Mouse (Mus musculus): ENCODE data around the gene Cacnb1.

Cacnb1 gene

DNA sequence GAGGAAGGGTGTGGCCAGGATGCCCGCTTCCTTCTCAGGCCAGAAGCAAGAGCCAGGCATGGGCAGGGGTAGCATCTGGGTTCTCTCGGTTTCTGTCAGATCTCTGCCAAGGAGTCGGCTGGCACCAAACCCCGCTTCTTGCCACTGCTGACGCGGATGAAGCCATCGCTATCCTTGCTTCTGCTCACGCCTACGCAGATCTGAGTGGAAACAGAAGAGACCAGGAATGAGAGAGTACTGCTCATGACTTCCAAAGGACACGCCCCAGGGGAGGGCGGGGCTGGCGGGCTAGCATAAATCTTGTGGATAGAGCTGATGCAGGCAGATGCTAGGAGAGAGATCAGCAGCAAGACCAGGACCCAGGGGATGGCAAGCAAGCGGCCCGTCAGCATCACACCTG, 15.0 kb upstream of the Cacnb1 start:
- DNase-seq = no peak

DNA sequence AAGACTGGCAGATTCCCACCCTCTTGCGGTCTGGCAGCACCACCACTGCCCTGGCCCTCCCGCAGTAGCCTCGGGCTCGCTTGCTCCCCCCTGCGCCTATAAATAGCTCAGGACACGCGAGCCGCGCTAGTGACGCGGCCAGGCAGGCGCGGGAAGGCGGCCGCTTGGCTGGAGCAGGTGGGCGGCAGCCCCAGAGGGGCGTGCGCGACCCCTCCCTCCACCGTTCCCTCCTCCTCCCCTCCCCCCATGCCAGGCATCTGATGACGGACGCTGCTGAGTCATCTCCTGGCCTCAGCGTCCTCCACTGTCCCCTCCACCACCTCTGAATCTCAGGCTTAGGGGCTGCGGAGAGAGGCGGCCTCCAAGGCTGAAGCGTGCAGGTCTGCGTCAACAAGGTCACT, 13.1 kb upstream of the Cacnb1 start:
- no peak for DNase-seq

DNA sequence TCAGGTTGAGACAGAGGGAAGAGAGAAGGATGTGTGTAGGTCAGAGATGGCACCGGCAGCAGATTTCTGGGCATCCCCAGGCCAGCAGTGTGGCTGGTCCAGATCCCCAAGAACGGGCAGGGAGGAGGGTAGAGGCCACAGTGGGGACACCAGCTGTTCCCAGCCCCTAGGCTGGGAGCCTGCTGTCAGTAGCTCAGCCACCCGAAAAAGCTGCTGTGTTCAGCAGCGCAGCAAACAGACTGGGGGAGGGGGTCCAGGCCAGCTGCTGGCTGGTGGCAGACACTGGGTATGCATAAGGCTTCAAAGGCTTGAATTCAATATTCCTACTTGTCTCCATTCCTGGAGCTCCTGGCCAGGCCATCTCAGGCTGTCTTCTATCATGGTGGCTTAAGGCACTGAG, 12.0 kb upstream of the Cacnb1 start:
- DNase-seq = no peak

DNA sequence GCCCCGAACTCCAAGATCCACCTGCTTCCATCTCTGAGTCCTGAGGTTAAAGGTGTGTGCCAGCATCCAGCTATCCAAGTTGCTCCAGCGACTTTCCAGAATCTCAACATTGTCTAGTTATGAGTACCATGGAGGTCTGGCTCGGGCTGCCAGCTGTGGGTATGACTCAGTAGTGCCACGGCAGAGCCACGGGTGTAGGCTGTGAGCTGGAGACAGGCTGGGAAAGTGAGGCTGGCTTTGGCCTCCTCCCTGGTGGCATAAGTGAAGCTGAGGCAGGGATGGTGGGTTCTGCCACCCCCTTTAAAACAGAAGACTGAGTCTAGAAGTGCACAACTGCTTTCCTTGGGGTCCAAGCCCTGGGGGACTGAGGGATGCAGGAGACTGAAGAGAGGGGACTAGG, 11.2 kb upstream of the Cacnb1 start:
- no peak for DNase-seq

DNA sequence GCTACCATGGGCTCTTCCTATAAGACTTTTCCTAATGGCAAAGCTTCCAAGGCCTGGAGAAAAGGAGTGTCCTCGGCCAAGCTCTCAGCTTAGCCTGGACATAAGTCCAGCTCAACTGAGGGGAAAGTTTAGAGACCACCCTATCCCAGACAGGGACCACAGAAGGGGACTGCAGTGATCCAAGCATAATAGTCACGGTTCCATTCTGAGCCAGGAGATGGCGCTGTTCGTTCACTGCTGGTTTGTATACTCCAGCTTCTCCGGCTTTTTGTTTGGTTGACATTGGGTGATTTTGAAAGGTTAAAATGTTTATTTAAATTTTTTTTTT, 8.6 kb upstream of the Cacnb1 start:
- DNase-seq = peak; percentile 44

DNA sequence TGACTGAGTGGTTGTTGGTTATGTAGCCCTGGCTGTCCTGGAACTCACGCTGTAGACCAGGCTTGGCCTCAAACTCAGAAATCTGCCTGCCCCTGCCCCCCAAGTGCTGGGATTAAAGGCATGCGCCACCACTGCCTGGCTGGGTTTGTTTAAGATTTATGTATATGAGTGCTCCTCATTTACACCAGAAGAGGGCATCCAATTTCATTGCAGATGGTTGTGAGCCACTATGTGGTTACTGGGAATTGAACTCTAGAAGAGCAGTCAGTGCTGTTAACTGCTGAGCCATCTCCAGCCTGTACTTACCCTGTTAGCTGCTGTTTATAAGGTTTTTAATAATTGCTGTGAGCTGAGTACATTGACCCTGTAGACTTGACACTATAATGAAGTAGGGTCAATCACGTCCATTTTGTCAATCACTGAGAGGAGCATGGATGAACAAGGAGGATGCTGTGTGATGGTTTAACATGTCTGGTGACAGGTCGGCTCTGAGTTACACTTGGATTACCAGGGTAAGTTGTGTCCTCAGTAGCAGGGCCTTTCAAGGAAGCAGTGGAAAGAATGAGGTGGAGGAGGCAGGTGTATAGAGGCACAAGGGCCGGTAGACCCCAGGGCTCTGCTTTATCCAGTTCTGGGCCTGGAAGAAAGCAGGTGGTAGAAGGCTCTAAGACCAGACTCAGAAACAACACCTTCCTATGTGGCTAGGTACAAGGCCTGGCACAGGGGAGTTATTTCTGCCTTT, 8.0 kb upstream of the Cacnb1 start:
- no peak for DNase-seq

DNA sequence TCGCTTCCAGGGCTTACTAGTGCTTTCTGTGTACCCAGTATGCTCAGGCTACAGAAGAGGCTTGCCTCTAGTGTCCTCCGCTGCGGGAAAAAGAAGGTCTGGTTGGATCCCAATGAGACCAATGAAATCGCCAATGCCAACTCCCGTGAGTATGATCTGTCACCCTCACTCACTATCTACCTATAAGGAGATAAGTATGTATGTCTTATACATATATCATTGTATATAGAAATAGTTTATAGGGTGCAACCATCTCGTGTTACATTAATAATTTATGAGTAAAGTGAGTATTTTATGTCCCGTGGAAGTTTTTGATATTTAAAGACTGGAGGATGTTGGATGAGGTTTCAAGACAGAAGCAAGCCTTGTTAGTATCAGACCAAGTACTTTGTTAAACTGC, 5.0 kb upstream of the Cacnb1 start:
- no peak for DNase-seq

DNA sequence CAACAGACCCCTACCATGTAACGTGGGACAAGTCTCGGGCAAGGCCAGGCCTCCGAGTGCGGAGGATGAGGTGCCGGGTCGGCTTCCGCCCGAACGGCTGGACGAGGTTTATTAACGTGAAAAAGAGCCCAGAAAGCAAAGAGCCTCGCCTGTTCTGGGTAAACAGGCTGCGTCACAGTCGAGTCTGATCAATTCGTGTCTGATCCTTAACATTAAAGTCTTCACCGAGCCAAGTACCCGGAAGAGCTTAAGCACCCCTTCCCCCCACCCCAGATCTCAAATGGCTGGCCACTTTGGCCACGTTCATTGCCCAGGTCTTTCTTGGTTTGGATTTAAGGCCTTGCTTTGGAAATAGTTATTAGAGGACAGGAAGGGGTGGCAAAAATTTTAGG, 4.5 kb upstream of the Cacnb1 start:
- DNase-seq = no peak

DNA sequence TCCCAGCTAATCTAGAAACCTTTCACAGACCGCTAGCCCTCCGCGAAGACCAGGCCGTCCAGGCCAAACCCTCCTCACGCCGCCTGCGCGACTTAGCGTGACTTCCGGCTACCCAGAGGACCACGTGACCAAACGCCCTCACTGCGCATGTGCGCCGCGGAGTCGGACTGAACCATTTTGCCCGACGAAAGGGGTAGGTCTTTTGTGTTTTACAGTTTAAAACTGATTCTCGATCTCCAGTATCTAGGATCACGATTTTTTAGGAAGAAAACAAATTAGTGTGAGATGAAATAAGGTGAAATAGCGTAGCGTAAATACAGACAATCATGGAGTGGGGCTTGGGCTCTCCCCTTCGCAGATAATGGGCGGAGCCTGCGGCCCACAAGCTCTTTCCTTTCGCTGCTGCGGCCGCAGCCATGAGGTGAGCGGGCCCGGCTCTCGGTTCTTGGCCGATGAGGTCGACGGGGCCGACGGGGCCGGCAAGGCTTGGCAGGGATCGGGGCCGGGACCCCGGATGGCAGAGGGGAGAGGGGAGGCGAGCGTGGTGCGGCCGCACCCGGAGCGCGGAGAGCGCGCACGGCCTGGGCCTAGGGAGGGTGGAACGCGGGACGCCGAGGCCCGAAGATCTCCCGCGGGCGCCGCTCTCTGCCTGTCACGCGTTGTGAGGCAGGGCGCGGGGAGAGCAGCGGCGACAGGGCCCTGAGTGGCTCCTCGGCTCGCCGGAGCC, 3.9 kb upstream of the Cacnb1 start, which contains the start of gene Rpl19:
Gene Rpl19, plus strand, starts transcription at position 141 of the 727 bp plus-strand sequence.
- DNase-seq = peak; percentile 88

DNA sequence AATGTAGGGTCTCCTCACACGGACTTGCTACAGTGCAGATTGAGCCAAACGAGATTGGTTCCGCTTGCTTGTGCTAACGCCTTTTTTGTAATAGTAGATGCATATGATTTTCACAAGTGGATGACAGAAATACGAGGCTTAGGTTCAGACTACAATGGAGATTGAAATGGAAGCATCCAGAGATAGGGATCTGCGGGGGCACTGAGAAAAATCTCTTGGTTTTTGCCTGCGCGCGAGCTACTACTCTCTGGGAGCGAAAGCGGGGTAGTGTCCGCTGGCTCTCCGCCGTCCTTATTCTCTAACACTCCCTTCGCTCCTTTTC, 3.4 kb upstream of the Cacnb1 start:
- DNase-seq = no peak

DNA sequence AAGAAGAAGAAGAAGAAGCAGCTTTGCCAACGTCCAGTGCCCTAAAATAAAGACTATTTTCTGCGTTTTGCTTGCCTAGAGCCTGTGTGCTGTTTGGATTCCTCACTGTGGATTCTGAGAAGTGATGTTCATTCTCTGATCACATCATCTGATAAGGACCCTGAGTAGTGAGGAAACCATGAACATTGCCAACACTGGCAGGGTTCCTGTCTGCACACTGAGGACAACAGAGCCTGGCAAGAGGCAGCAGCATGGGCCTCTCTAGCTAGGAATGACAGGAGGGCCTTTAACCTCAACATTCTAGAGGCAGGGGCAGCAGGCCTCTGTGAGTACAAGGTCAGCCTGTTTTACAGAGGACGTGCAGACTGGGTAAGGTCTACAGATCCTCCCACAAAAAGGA, 1.7 kb upstream of the Cacnb1 start:
- no peak for DNase-seq

DNA sequence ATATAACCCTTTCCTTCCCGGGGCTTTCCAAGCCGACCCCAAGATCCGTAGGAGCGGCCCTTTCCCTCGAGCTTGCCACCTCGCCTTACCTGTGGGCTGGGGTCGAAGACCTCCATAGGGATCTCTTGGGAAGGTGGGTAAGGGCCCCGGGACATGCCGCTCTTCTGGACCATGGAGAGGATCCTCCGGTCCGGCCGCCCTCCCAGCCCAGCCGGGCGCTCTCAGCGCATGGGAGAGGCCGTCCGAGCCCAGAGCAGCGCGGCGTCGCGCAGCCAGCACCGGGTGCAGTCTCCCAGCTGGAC, 630 bp downstream of the Cacnb1 start:
- no peak for DNase-seq

DNA sequence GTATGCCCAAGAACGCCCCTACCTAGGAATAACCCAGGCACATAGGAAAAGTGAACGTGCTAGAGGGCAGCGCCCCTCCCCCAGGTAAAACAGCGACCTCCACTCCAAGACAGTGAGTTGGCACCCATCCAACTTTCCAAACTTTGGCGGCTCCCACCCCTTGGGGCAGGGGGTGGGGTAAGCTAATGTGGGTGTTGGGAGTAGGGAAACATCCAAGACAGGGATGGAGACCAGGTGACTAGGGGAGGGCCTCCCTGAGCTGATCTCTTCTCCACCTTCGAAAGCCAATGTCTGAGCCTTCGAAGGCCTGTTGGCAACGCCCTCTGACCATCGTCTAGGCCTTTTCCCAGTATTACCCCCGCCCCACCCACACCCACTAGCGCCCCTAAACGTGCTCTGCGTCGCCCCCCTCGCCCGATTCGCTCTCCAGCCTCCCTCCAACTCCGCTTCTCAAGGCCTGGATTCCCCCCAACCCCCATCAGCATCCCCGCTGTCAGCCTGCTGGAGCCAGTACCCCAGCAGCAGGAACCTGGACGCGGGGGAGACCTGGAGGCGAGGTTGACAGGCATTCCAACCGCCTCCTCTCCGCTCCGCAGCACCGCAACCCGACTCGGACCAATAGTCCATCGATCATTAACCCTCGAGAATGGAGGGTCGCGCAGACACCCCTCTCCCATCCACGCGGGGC, 1.1 kb downstream of the Cacnb1 start:
- no peak for DNase-seq

DNA sequence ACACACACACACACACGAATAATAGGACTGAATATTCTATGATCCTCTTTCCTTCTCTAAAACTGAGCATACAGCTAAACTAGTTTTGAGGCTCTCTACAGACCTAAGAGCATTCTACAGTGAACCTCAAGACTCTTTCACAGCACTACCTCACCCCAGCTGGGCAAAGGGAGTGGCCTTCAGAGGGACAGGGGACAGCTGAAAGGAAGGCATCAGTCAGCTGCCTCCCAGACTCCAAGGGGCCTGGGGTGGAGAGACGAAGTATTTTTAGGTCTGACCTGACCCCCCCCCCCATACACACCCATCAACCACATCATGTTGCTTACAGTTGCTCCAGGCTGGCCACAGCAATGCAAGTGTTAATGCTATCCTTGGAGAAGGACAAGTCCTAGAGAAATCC, 1.7 kb downstream of the Cacnb1 start:
- DNase-seq = no peak

DNA sequence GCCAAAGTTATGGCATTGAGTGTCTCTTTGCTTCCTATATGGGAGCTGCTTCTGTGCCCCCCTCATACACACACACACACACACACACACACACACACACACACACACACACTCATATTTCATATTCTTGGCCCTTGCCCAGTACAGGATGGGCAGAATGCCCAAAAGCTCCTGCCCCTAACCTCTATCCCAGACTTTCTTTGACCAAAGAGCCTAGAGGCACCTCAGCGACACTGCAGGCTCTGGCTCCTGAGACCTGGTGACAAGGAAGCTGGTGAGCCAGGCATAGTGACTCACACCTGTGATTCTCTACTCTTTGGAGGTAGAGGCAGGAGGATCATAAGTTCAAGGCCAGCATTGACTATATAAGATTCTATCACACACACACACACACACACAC, 2.1 kb downstream of the Cacnb1 start:
- DNase-seq = no peak

DNA sequence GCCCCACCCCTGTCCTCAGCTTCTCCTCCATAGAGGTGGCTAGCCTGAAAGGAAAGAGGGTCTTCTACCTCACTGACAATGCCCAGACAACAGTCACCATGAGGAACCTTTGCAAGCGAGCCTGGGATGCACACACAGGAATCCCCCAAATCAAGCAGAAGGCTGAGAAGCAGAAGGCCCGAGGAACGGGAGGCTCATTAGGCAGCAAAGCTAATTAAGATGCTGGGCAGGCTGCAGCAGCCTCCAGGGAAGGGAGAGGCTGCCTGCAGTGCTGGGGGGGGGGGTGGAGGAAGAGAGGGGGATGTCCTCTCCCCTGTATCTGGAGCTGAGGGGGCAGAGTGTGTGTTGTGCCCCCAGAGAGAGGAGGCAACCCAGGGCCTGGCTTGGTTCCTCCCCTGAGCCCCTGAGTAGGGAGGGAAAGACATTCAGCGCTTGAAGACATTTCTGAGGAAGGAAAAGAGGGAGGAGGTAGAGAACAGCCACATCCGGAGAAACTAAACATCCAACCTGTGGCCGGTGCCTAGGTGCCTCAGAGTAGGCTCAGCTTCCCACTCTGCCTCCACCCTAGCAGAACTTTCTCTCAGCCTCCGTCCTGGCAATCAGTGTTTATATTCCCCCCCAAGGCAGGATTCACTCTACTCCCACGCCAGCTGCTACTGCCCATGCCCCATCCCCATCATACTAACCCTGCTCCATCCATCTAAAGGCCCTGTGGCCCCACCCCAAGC, 2.8 kb downstream of the Cacnb1 start:
- no peak for DNase-seq

DNA sequence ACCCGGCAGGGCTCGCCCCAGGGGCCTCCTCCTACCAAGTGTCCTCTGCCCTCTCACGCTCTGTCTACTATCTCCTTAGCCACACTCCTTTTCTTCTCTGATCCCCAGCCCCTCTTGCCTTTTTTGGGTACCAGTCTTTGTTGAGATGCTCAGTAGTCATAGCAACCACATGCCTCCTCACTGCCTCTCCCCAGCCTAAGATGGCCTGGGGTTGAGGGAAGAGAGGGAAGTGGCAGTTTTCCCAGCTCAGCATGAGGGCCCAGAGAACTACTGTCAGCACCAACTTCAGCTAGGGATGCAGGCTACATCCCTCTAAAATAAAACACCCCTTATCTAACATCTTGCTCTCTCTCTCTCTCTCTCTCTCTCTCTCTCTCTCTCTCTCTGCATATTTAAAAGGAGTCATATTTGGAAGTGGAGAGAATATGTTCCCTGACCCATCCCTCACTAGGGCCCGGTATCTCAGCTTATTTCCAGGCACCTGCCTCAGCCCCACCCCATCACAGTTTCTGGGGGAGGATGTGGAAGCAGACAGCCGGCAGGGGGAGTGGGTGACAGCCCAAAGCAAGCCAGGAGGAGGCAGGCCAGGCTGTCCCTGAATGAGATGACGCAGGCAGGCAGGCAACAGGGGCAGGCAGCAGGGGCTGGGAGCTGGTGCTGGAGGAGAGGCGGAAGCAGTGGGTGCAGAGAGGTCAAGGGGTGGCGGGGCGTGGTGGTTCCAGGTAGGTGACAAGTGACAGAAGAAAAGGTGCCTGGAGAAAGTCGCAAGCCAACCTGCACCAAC, 3.8 kb downstream of the Cacnb1 start:
- no peak for DNase-seq

DNA sequence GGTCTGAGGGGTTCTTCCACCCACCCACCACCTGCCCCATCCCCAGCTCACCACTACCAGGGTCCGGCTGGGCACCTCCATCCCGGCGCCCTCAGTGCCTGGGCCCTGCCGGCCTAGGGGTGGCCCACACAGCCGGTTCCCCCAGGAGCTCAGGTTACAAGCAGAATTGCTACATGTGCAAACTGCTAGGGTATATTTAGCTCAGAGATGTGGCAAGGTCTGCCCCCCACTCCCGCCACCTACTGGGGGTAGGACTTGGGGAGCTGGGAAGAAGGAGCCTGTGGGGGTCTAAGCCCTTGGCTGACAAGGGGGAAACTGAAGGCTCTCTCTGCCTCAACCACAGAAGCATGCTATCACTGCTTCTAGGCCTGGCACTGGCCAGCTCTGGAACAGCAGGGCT, 4.6 kb downstream of the Cacnb1 start:
- no peak for DNase-seq

DNA sequence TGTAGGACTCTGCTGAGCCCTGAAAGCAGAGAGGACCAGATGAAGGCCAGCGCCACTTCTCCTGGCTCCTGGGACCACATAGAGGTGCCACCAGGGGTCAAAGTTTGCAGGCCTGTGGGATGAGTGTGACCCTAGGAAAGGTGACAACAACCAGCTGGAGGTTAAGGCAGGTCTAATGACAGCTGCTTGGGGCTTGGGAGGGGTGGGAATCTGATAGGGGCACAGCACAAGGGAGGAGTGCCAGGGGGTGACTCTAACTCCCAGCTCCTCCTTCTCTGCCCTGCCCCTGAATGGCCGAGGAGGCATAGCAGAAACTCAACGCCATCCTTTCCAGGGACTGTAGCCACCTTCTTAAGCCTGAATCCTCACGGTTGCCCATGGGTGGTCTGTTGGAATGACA, 6.0 kb downstream of the Cacnb1 start:
- no peak for DNase-seq

DNA sequence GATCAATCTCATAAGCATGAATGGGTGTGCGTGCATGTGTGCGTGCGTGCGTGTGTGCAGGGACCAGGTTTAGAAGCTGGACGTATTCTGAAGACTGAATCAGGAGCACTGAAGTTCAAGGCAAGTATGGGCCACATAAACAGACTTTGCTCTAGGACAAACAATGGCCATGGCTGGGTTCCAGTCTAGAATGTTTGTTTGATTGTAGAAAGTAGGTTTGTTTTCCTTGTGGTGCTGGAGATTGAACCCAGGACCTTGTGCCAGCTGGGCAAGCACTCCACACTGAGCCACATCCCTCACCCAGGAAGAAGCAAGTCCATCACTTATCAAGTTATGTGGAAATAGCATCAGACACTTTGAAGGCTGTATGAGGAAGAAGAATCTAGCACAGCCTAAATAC, 6.7 kb downstream of the Cacnb1 start:
- DNase-seq = no peak

DNA sequence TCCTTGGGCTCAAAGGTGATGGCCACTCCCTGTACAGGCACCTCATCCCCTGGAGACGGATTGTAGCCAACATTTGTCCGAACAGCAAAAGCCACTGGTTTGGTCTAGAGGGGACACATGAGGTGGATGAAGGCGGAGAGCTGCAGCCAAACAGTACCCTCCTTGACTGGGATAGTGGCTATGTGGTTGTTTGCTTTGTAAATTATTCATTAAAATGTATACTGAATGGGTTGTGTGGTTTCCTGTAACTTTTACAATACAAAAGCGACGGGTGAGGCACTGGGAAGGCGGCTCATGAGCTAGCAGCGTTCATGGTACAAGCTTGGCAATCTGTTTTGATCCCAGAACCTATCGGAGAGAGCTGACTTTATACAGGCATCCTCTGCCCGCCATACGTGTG, 10.0 kb downstream of the Cacnb1 start:
- DNase-seq = no peak

DNA sequence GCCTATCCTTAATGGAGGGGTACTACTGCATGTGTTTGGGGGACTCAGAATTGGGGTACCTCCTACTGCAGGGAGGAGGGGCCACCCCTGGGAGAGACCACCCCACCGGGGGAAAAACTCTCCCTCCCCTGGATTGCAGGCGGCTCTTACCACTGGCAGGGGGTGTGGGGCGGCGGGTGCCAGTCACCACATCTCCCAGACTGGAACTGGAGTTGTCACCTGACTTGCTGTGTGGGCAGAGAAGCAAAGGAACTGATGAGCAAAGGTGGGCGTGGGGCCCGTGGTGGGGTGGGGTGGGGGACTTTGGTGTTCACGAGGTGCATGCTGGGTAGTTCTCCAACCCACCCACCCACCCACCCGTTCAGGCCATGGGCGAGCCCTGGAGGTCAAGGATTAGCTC, 11.1 kb downstream of the Cacnb1 start:
- no peak for DNase-seq

DNA sequence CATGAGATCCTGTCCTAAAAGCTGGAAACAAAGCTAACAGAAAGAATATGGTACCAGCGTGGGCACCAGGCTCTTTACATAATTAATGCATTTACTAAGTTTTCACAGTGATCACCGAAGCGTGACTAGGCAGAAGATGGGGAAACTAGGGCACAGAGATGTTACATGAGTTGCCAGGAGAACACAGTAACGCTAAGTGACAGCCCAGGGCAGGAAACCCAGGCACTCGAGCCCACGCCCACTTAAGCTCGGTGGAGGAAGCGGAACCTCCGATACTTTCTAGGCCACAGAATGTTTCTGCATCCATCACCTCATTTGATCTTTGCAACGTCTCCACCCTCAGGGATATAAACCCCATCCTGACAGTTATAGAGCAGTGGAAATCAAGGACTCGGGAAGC, 14.7 kb downstream of the Cacnb1 start:
- no peak for DNase-seq

All from kidney, adult 11 months (tissue).